Mouse (Mus musculus) cerebral cortex, adult 2 months (tissue): ENCODE results near the gene Ccdc92b.

ENCODE experiments used
- WGBS: fragments of 180-500 bp; shearing (Covaris S2); methylation state at CpG from one replicate; pipeline ENCODE4 v1.1.7; 2018; 5-methylcytosine and 5-hydroxymethylcytosine counted together

Ccdc92b gene

GRCm38 (mm10) chr11:74655941-74656340, 36.5 kb downstream of the Ccdc92b start:
- 60% methylated on average over 3 of the region's 3 CpGs for WGBS

- WGBS = 97% methylated on average over 13 of the region's 13 CpGs
These were observed 40.9 kb downstream of the Ccdc92b start for GRCm38 (mm10) chr11:74660336-74660735.

GRCm38 (mm10) chr11:74661641-74662040, 42.2 kb downstream of the Ccdc92b start:
- 88% methylated on average over 19 of the region's 19 CpGs for WGBS

- 78% methylated on average over 6 of the region's 6 CpGs for WGBS
These were observed 42.8 kb downstream of the Ccdc92b start for GRCm38 (mm10) chr11:74662221-74662620.

- WGBS = 85% methylated on average over 3 of the region's 3 CpGs
These were observed 44.9 kb downstream of the Ccdc92b start for GRCm38 (mm10) chr11:74664279-74664678.

- WGBS = 91% methylated on average over 8 of the region's 8 CpGs
These were observed 45.5 kb downstream of the Ccdc92b start for GRCm38 (mm10) chr11:74664906-74665305.

- 91% methylated on average over 17 of the region's 17 CpGs for whole genome bisulfite sequencing
These were observed 46.4 kb downstream of the Ccdc92b start for GRCm38 (mm10) chr11:74665631-74666283.

- WGBS = 91% methylated on average over 5 of the region's 5 CpGs
These were observed 46.9 kb downstream of the Ccdc92b start for GRCm38 (mm10) chr11:74666284-74666652.

GRCm38 (mm10) chr11:74666776-74667581, 47.6 kb downstream of the Ccdc92b start:
- WGBS = 94% methylated on average over 14 of the region's 14 CpGs

GRCm38 (mm10) chr11:74667582-74668010, 48.2 kb downstream of the Ccdc92b start:
- 96% methylated on average over 13 of the region's 13 CpGs for WGBS

- WGBS = 84% methylated on average over 5 of the region's 5 CpGs
These were observed 49.1 kb downstream of the Ccdc92b start for GRCm38 (mm10) chr11:74668466-74668865.

- WGBS = 75% methylated on average over 2 of the region's 2 CpGs
These were observed 49.6 kb downstream of the Ccdc92b start for GRCm38 (mm10) chr11:74668971-74669370.

- 83% methylated on average over 1 of the region's 1 CpGs for WGBS
These were observed 51.6 kb downstream of the Ccdc92b start for GRCm38 (mm10) chr11:74671013-74671412.

- 85% methylated on average over 5 of the region's 5 CpGs for WGBS
These were observed 52.4 kb downstream of the Ccdc92b start for GRCm38 (mm10) chr11:74671839-74672238.

- 61% methylated on average over 6 of the region's 6 CpGs for WGBS
These were observed 53.6 kb downstream of the Ccdc92b start for GRCm38 (mm10) chr11:74672901-74673513.

- WGBS = 93% methylated on average over 1 of the region's 1 CpGs
These were observed 54.2 kb downstream of the Ccdc92b start for GRCm38 (mm10) chr11:74673561-74673960.

GRCm38 (mm10) chr11:74674713-74675112, 55.3 kb downstream of the Ccdc92b start:
- 85% methylated on average over 8 of the region's 8 CpGs for WGBS

- 38% methylated on average over 4 of the region's 4 CpGs for WGBS
These were observed 55.8 kb downstream of the Ccdc92b start for GRCm38 (mm10) chr11:74675156-74675555.
